Comparison of ENCODE assay signal across 33 mouse cellular contexts in the genomic region with DNA sequence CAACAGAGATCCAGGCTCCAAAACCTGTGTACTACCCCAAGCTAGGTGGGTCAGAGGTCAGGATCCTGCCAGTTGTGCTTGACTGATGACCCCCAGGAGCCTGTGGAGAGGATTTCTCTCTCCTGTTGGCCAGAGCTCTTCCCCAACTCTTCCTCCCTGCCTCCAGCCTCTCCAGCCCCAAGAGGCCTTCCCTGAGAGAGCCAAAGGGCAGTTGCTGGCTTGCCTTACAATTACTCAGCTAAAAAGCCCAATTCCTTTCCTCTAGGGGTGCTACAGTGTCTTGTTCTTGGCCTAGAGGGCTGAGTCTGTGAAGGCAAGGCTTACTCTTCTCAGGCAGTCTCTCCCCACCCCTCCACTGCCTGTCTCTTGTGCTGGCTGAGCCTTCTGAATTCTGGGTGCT. TPM values are rescaled to one million over a fixed set of nuclear protein-coding genes. Genes with fewer than 3 reads are reported as not detected.
DNase-seq lines count a peak whose midpoint lies in the region; ATAC-seq lines count a peak whose summit lies in the region.
"Had no signal": no experiment of that assay in that cellular context is flagged by ENCODE, and none has a peak within 500 bp of the region (broad histone marks: within the 10 kb centered on the region; RNA-seq: fewer than 3 reads in every experiment).

No protein-coding gene starts in this region.

- no peak for ATAC-seq in granulocyte monocyte progenitor cell, adult 5-6 weeks (replicated peaks; ENCODE audit: poor library complexity, severe bottlenecking)
- ATAC-seq: forebrain, embryonic 13.5 days; midbrain, embryonic 16.5 days had no signal

- H3K27me3 ChIP-seq in heart, embryonic 10.5 days (ENCODE audit: insufficient read depth, poor library complexity, severe bottlenecking) = 0 out of 2 replicates have a peak, but pooled peaks cover 2% of the 10 kb centered on the region
- no peaks in the 10 kb centered on the region for H3K27me3 ChIP-seq in limb, embryonic 10.5 days (ENCODE audit: low read depth, poor library complexity, severe bottlenecking)
- H3K27me3 ChIP-seq: forebrain, embryonic 13.5 days; hindbrain, embryonic 12.5 days; limb, embryonic 13.5 days; lung, embryonic 15.5 days had no signal

- no peak overlapping the region for H3K27ac ChIP-seq in heart, embryonic 10.5 days
- H3K27ac ChIP-seq in limb, embryonic 10.5 days = peak overlapping the region; percentile 42; the same call in 1 of the 2 replicates
- H3K27ac ChIP-seq: forebrain, embryonic 13.5 days; hindbrain, embryonic 12.5 days; limb, embryonic 13.5 days; lung, embryonic 15.5 days had no signal

- no peaks in the 10 kb centered on the region for H3K36me3 ChIP-seq in heart, embryonic 10.5 days
- H3K36me3 ChIP-seq in limb, embryonic 10.5 days = no peaks in the 10 kb centered on the region
- H3K36me3 ChIP-seq: hindbrain, embryonic 12.5 days; limb, embryonic 13.5 days; lung, embryonic 15.5 days had no signal

- peaks cover 20% of the 10 kb centered on the region for H3K4me1 ChIP-seq in heart, embryonic 10.5 days
- H3K4me1 ChIP-seq in limb, embryonic 10.5 days = peaks cover 38% of the 10 kb centered on the region

- no peak overlapping the region for H3K4me3 ChIP-seq in heart, embryonic 10.5 days
- H3K4me3 ChIP-seq in limb, embryonic 10.5 days = no peak overlapping the region
- H3K4me3 ChIP-seq: forebrain, embryonic 13.5 days; hindbrain, embryonic 12.5 days; limb, embryonic 13.5 days; lung, embryonic 15.5 days had no signal

- intact Hi-C loops in heart, postnatal 36 days (cut with DNase I) = no loop called here
- intact Hi-C loops in heart, postnatal 25 days (cut with DNase I) = no loop called here

- DNase-seq in adrenal gland, postnatal 14 days = peak; percentile 27
- no peak for DNase-seq in adrenal gland, postnatal 4 days (ENCODE audit: low spot score in 2 of 2)
- peak; percentile 91 for DNase-seq in heart, adult 11 months
- no peak for DNase-seq in heart, postnatal 36 days
- peak; percentile 19 for DNase-seq in heart, postnatal 25 days (ENCODE audit: low spot score)
- DNase-seq in heart, embryonic 10.5 days (ENCODE audit: low spot score) = no peak
- no peak for DNase-seq in limb, embryonic 10.5 days (ENCODE audit: low spot score)
- DNase-seq: adrenal gland, adult 2 months; cerebellum, adult 11 months; cerebellum, adult 9-10 months; cerebellum, postnatal 36 days; kidney, adult 11 months; kidney, postnatal 25 days; lung, postnatal 36 days; right cerebral cortex, postnatal 25 days; spleen, adult 18-20 months; thymus, postnatal 14 days had no signal

- no peaks in the 10 kb centered on the region for H3K9me3 ChIP-seq in heart, embryonic 10.5 days
- H3K9me3 ChIP-seq in limb, embryonic 10.5 days (replicated peaks) = no peaks in the 10 kb centered on the region
- H3K9me3 ChIP-seq: forebrain, embryonic 13.5 days; hindbrain, embryonic 12.5 days; limb, embryonic 13.5 days; lung, embryonic 15.5 days had no signal

RNA-seq across cellular contexts. Expression of gene Edn2, which starts 34.0 kb away (rescaled TPM):
- not detected in 2 replicates for total RNA-seq in adrenal gland, postnatal 14 days (2021)
- total RNA-seq in adrenal gland, postnatal 4 days (2021) = not detected
- not detected for total RNA-seq in heart, postnatal 36 days (2021)
- not detected for total RNA-seq in heart, postnatal 25 days (2021)
- 0.46 and 0.60 TPM in 2 replicates for polyA plus RNA-seq in heart, embryonic 10.5 days (2016; fragmentation: Nextera tagmentation; extraction: Ambion mirVana)
- polyA plus RNA-seq in limb, embryonic 10.5 days (2016; fragmentation: Nextera tagmentation; extraction: Ambion mirVana) = not detected in 2 replicates
- not detected in 2 replicates for total RNA-seq in granulocyte monocyte progenitor cell, adult 5-6 weeks (2014; fragmentation: Nextera tagmentation)
- total RNA-seq in granulocyte monocyte progenitor cell, adult 5-6 weeks (2017) = not detected in 2 replicates
- total RNA-seq: adrenal gland, adult 2 months; layer of hippocampus, adult 18-20 months; layer of hippocampus, postnatal 10 days; left cerebral cortex, adult 18-20 months; left cerebral cortex, postnatal 25 days; megakaryocyte, adult 5-6 weeks; MEL; neutrophil, adult 5-6 weeks had no signal
- polyA plus RNA-seq: adrenal gland, adult 2 months; hindbrain, embryonic 12.5 days; kidney, embryonic 14.5 days; midbrain, embryonic 11.5 days; midbrain, embryonic 16.5 days; neural tube, embryonic 11.5 days had no signal

Comparison
In these comparisons a context has a peak if more than half of its experiments do, and no peak if none do; other contexts are left out.
1. DNase-seq: peak in adrenal gland, postnatal 14 days (single experiment), heart, adult 11 months (single experiment) and heart, postnatal 25 days (single experiment); none in adrenal gland, postnatal 4 days (0 of 2), heart, postnatal 36 days (0 of 2), heart, embryonic 10.5 days (single experiment) and limb, embryonic 10.5 days (single experiment).